Mouse (Mus musculus): ENCODE measurements around the gene Cntn1.
"Not testable (repeated sequence)": the region's sequence is repeated elsewhere in the genome, so short reads cannot be mapped to it uniquely, and the experiment has no call there.

- TF ChIP-seq CTCF (IDR thresholded peaks at IDR 0.05; ENCODE audit: low read depth, low read length); GATA1 (IDR thresholded peaks at IDR 0.05; ENCODE audit: borderline replicate concordance, low read length); POLR2AphosphoS5 (IDR thresholded peaks at IDR 0.05; ENCODE audit: insufficient replicate concordance, low read depth, low read length); TAL1 (conservative IDR thresholded peaks at IDR 0.05; ENCODE audit: low read depth, low read length); GATA2 (IDR thresholded peaks at IDR 0.05; ENCODE audit: borderline replicate concordance, low read depth, low read length): not testable (repeated sequence)
Observed at GRCm38 (mm10) chr15:92348453-92348852, 297.5 kb downstream of the Cntn1 start.

All from G1E (cell line).